Mouse (Mus musculus) midbrain, embryonic 12.5 days (tissue): ENCODE results near the gene Calm4. TPM values are rescaled to one million over a fixed set of nuclear protein-coding genes. Genes with fewer than 3 reads are reported as not detected.

ENCODE experiments used
- ATAC-seq: fragments of 200-750 bp; cut with Nextera tagmentation; 2 replicates; pipeline ENCODE4 v1.8.0; 2017; ENCODE audit warnings: low read depth, moderate TSS enrichment, moderate library complexity; ENCODE audit not compliant: low FRiP score
- H3K27ac ChIP-seq: fragments of 300-500 bp; sonication (generic); replicated peaks from 2 replicates; pipeline ENCODE4 v1.5.1; 2016; ENCODE audit warnings: mild to moderate bottlenecking
- H3K27me3 ChIP-seq: fragments of 300-500 bp; sonication (generic); 2 replicates; pipeline ENCODE4 v1.6.1; 2016; ENCODE audit warnings: mild to moderate bottlenecking
- H3K36me3 ChIP-seq: fragments of 300-500 bp; sonication (generic); 2 replicates; pipeline ENCODE4 v1.6.1; 2016
- H3K4me1 ChIP-seq: fragments of 300-500 bp; sonication (generic); 2 replicates; pipeline ENCODE4 v1.6.1; 2016
- H3K4me2 ChIP-seq: fragments of 300-500 bp; sonication (generic); replicated peaks from 2 replicates; pipeline ENCODE4 v1.6.1; 2016; ENCODE audit warnings: mild to moderate bottlenecking, moderate library complexity
- H3K4me3 ChIP-seq: fragments of 300-500 bp; sonication (generic); 2 replicates; pipeline ENCODE4 v1.5.1; 2016; ENCODE audit warnings: mild to moderate bottlenecking
- H3K9ac ChIP-seq: fragments of 300-500 bp; sonication (generic); replicated peaks from 2 replicates; pipeline ENCODE4 v1.6.1; 2016; ENCODE audit warnings: mild to moderate bottlenecking, moderate library complexity
- H3K9me3 ChIP-seq: fragments of 300-500 bp; sonication (generic); 2 replicates; pipeline ENCODE4 v1.6.1; 2016; ENCODE audit warnings: mild to moderate bottlenecking
- WGBS: fragments of 180-500 bp; shearing (Covaris S2); methylation state at CpG from one replicate; pipeline ENCODE4 v1.1.7; 2016; 5-methylcytosine and 5-hydroxymethylcytosine counted together
- polyA plus RNA-seq: library from polyadenylated mRNA; unstranded; fragments of >200 nt; fragmentation: Nextera tagmentation; extraction: Ambion mirVana; gene quantifications from 2 replicates; pipeline ENCODE4 v1.2.1, GENCODE M21; 2016

Gene Calm4
- polyA plus RNA-seq, 1 experiment from 2014 or later: not detected

- H3K36me3 ChIP-seq: no peaks in the 10 kb centered on the region
- H3K4me1 ChIP-seq: no peaks in the 10 kb centered on the region
- 90% methylated on average over 10 of the region's 10 CpGs for WGBS
- no peak overlapping the region for H3K9ac ChIP-seq
- H3K4me3 ChIP-seq: no peak overlapping the region
- ATAC-seq: no peak
- H3K27ac ChIP-seq: no peak overlapping the region
- H3K4me2 ChIP-seq: no peak overlapping the region
- H3K27me3 ChIP-seq: no peaks in the 10 kb centered on the region
- no peaks in the 10 kb centered on the region for H3K9me3 ChIP-seq
Measured at GRCm38 (mm10) chr13:3862922-3863580, 25.5 kb downstream of the Calm4 start.

GRCm38 (mm10) chr13:3865648-3866354, 28.2 kb downstream of the Calm4 start:
- Histone ChIP-seq H3K4me1 (no peaks in the 10 kb centered on the region), H3K36me3 (no peaks in the 10 kb centered on the region), H3K9me3 (no peaks in the 10 kb centered on the region), H3K27ac (no peak overlapping the region), H3K27me3 (no peaks in the 10 kb centered on the region), H3K9ac (no peak overlapping the region), H3K4me2 (no peak overlapping the region), H3K4me3 (no peak overlapping the region)
- WGBS: 86% methylated on average over 14 of the region's 14 CpGs
- no peak for ATAC-seq

GRCm38 (mm10) chr13:3866355-3867052, 28.9 kb downstream of the Calm4 start:
- Histone ChIP-seq H3K9me3 (no peaks in the 10 kb centered on the region), H3K27ac (no peak overlapping the region), H3K27me3 (no peaks in the 10 kb centered on the region), H3K4me2 (no peak overlapping the region), H3K36me3 (no peaks in the 10 kb centered on the region), H3K4me3 (no peak overlapping the region), H3K4me1 (no peaks in the 10 kb centered on the region), H3K9ac (no peak overlapping the region)
- no peak for ATAC-seq
- WGBS: 83% methylated on average over 8 of the region's 8 CpGs

GRCm38 (mm10) chr13:3867158-3867557, 29.6 kb downstream of the Calm4 start:
- ATAC-seq: no peak
- H3K9me3 ChIP-seq: no peaks in the 10 kb centered on the region
- no peak overlapping the region for H3K27ac ChIP-seq
- 84% methylated on average over 6 of the region's 6 CpGs for WGBS
- no peaks in the 10 kb centered on the region for H3K27me3 ChIP-seq
- no peaks in the 10 kb centered on the region for H3K4me1 ChIP-seq
- no peak overlapping the region for H3K4me2 ChIP-seq
- H3K36me3 ChIP-seq: no peaks in the 10 kb centered on the region
- H3K9ac ChIP-seq: no peak overlapping the region
- no peak overlapping the region for H3K4me3 ChIP-seq

GRCm38 (mm10) chr13:3869901-3870300, 32.3 kb downstream of the Calm4 start:
- Histone ChIP-seq H3K9ac (no peak overlapping the region), H3K27me3 (no peaks in the 10 kb centered on the region), H3K4me2 (no peak overlapping the region), H3K4me1 (no peaks in the 10 kb centered on the region), H3K9me3 (no peaks in the 10 kb centered on the region), H3K4me3 (no peak overlapping the region), H3K36me3 (no peaks in the 10 kb centered on the region), H3K27ac (no peak overlapping the region)
- no peak for ATAC-seq

- Histone ChIP-seq H3K4me3 (no peak overlapping the region), H3K9me3 (no peaks in the 10 kb centered on the region), H3K27ac (no peak overlapping the region), H3K9ac (no peak overlapping the region), H3K36me3 (no peaks in the 10 kb centered on the region), H3K4me1 (no peaks in the 10 kb centered on the region), H3K27me3 (no peaks in the 10 kb centered on the region), H3K4me2 (no peak overlapping the region)
- WGBS: 85% methylated on average over 4 of the region's 4 CpGs
- no peak for ATAC-seq
Measured at GRCm38 (mm10) chr13:3872832-3873231, 35.3 kb downstream of the Calm4 start.

- ATAC-seq: no peak
- Histone ChIP-seq H3K4me1 (no peaks in the 10 kb centered on the region), H3K9ac (no peak overlapping the region), H3K9me3 (no peaks in the 10 kb centered on the region), H3K4me3 (no peak overlapping the region), H3K27me3 (no peaks in the 10 kb centered on the region), H3K27ac (no peak overlapping the region), H3K4me2 (no peak overlapping the region), H3K36me3 (peaks cover 3% of the 10 kb centered on the region; the same call in 1 of the 2 replicates)
- WGBS: 89% methylated on average over 6 of the region's 6 CpGs
Measured at GRCm38 (mm10) chr13:3876448-3876847, 38.9 kb downstream of the Calm4 start.

- H3K4me1 ChIP-seq: no peaks in the 10 kb centered on the region
- no peaks in the 10 kb centered on the region for H3K9me3 ChIP-seq
- WGBS: 72% methylated on average over 6 of the region's 6 CpGs
- peaks cover 10% of the 10 kb centered on the region for H3K36me3 ChIP-seq
- H3K4me2 ChIP-seq: no peak overlapping the region
- no peak for ATAC-seq
- H3K27me3 ChIP-seq: no peaks in the 10 kb centered on the region
- H3K27ac ChIP-seq: no peak overlapping the region
- no peak overlapping the region for H3K4me3 ChIP-seq
- H3K9ac ChIP-seq: no peak overlapping the region
Measured at GRCm38 (mm10) chr13:3877185-3877584, 39.6 kb downstream of the Calm4 start.

- 48% methylated on average over 4 of the region's 4 CpGs for WGBS
Measured at GRCm38 (mm10) chr13:3877679-3878220, 40.2 kb downstream of the Calm4 start.

GRCm38 (mm10) chr13:3886663-3887062, 49.1 kb downstream of the Calm4 start:
- no peak overlapping the region for H3K9ac ChIP-seq
- H3K4me2 ChIP-seq: no peak overlapping the region
- H3K9me3 ChIP-seq: no peaks in the 10 kb centered on the region
- H3K27me3 ChIP-seq: no peaks in the 10 kb centered on the region
- H3K4me1 ChIP-seq: no peaks in the 10 kb centered on the region
- no peak overlapping the region for H3K4me3 ChIP-seq
- 96% methylated on average over 7 of the region's 7 CpGs for WGBS
- peaks cover 46% of the 10 kb centered on the region for H3K36me3 ChIP-seq
- H3K27ac ChIP-seq: no peak overlapping the region
- ATAC-seq: no peak

More at GRCm38 (mm10) chr13:3877679-3878220, 40.2 kb downstream of the Calm4 start:
- no peaks in the 10 kb centered on the region for H3K4me1 ChIP-seq
- peaks cover 12% of the 10 kb centered on the region for H3K36me3 ChIP-seq
- H3K4me2 ChIP-seq: no peak overlapping the region
- H3K27me3 ChIP-seq: no peaks in the 10 kb centered on the region
- no peaks in the 10 kb centered on the region for H3K9me3 ChIP-seq
- H3K27ac ChIP-seq: no peak overlapping the region
- no peak overlapping the region for H3K9ac ChIP-seq
- no peak overlapping the region for H3K4me3 ChIP-seq
- no peak for ATAC-seq
